Mouse (Mus musculus) embryonic facial prominence, embryonic 10.5 days (tissue): ENCODE data around the gene Fkbp9. TPM values are rescaled to one million over a fixed set of nuclear protein-coding genes. Genes with fewer than 3 reads are reported as not detected.

Source experiments
- DNase-seq: peaks from one replicate; pipeline ENCODE4 v3.0.0-alpha.2; 2017; ENCODE audit warnings: low spot score
- H3K27ac ChIP-seq: fragments of 300-500 bp; sonication (generic); replicated peaks from 2 replicates; pipeline ENCODE4 v1.5.1; 2016; ENCODE audit warnings: mild to moderate bottlenecking
- H3K27me3 ChIP-seq: fragments of 300-500 bp; sonication (generic); replicated peaks from 2 replicates; pipeline ENCODE4 v1.6.1; 2016; ENCODE audit warnings: low read depth, mild to moderate bottlenecking; ENCODE audit not compliant: poor library complexity, severe bottlenecking
- H3K36me3 ChIP-seq: fragments of 300-500 bp; sonication (generic); replicated peaks from 2 replicates; pipeline ENCODE4 v1.6.1; 2016; ENCODE audit warnings: mild to moderate bottlenecking, moderate library complexity
- H3K4me1 ChIP-seq: fragments of 300-500 bp; sonication (generic); 2 replicates; pipeline ENCODE4 v1.6.1; 2016
- H3K4me3 ChIP-seq: fragments of 300-500 bp; sonication (generic); 2 replicates; pipeline ENCODE4 v1.5.1; 2016; ENCODE audit warnings: mild to moderate bottlenecking, moderate library complexity
- H3K9me3 ChIP-seq: fragments of 300-500 bp; sonication (generic); 2 replicates; pipeline ENCODE4 v1.6.1; 2016; ENCODE audit warnings: mild to moderate bottlenecking
- WGBS: fragments of 180-500 bp; shearing (Covaris S2); methylation state at CpG from one replicate; pipeline ENCODE4 v1.1.7; 2016; 5-methylcytosine and 5-hydroxymethylcytosine counted together
- polyA plus RNA-seq: library from polyadenylated mRNA; unstranded; fragments of >200 nt; fragmentation: Nextera tagmentation; extraction: Ambion mirVana; gene quantifications from 2 replicates; pipeline ENCODE4 v1.2.1, GENCODE M21; 2016

The Fkbp9 gene
- polyA plus RNA-seq, 1 experiment from 2014 or later = 73.9 TPM

DNA sequence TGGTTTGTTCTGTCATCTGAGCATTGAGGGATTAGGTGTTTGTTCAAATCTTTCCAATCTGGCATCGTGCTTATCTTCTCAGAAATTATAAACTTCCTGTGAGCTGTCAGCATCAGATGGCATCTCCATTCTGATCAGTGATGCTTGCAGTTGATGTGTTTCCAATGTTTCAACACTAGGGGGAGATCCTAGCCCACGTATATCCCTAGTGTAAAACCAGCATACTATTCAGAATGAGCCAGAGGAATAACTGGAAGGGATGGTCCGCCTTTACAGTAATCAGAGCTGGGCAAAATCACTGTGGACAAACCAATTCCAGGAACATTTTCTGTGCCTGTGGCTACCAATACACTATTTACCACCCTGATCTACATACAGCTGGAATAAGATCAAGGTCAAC, 23.2 kb upstream of the Fkbp9 start:
- H3K4me1 ChIP-seq = 0 out of 2 replicates have a peak, but pooled peaks cover 3% of the 10 kb centered on the region
- H3K36me3 ChIP-seq = no peaks in the 10 kb centered on the region
- H3K9me3 ChIP-seq = no peaks in the 10 kb centered on the region
- H3K27me3 ChIP-seq = no peaks in the 10 kb centered on the region
- 19% methylated on average over 3 of the region's 3 CpGs for WGBS
- peak; percentile 14 for DNase-seq
- H3K27ac ChIP-seq = no peak overlapping the region
- no peak overlapping the region for H3K4me3 ChIP-seq

DNA sequence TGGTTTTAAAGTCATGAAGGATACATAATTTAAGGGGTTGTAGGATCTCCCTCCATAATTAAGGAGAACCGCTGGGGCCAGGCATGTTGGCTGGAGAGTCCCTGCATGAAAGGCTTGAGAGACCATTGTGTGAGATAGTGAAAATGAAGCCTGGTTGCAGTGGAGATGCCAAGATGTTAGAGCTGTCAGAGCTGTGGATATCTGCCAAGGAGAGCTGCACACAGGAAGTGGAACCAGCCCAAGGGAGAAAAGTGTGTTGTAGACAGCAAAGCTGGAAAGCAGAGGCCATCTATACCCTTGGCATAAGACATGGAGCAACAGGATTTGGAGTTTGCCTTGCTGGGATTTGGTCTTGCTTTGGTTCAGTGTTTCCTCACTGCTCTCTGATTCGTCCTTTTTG, 18.5 kb upstream of the Fkbp9 start:
- H3K36me3 ChIP-seq = no peaks in the 10 kb centered on the region
- DNase-seq = no peak
- H3K27me3 ChIP-seq = no peaks in the 10 kb centered on the region
- 69% methylated on average over 2 of the region's 2 CpGs for WGBS
- H3K4me1 ChIP-seq = 0 out of 2 replicates have a peak, but pooled peaks cover 3% of the 10 kb centered on the region
- no peak overlapping the region for H3K4me3 ChIP-seq
- no peaks in the 10 kb centered on the region for H3K9me3 ChIP-seq
- no peak overlapping the region for H3K27ac ChIP-seq

GRCm38 (mm10) chr6:56818436-56819123, 13.3 kb upstream of the Fkbp9 start:
- Histone ChIP-seq H3K9me3 (no peaks in the 10 kb centered on the region), H3K36me3 (no peaks in the 10 kb centered on the region), H3K27ac (no peak overlapping the region), H3K27me3 (no peaks in the 10 kb centered on the region), H3K4me1 (no peaks in the 10 kb centered on the region), H3K4me3 (no peak overlapping the region)
- DNase-seq = no peak
- 77% methylated on average over 5 of the region's 5 CpGs for WGBS

DNA sequence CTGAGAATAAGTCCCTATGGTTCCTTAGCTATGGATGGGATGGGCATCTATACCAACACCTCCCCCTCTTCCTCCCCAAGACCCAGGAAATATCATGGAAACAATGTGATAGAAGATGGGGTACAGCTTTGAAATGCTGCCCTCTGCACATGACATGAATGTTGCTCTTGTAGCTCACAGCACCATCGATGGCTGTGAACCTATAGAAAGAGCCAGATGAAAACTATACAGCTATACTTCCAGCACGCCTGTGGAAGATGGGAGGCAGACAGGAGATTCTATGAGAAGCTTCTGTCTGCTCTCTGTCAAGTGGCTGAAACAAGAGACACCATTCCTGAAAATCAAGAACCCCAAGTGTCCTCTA, 12.8 kb upstream of the Fkbp9 start:
- WGBS = 82% methylated on average over 2 of the region's 2 CpGs
- Histone ChIP-seq H3K9me3 (no peaks in the 10 kb centered on the region), H3K4me1 (no peaks in the 10 kb centered on the region), H3K27ac (no peak overlapping the region), H3K4me3 (no peak overlapping the region), H3K36me3 (no peaks in the 10 kb centered on the region), H3K27me3 (no peaks in the 10 kb centered on the region)
- no peak for DNase-seq

DNA sequence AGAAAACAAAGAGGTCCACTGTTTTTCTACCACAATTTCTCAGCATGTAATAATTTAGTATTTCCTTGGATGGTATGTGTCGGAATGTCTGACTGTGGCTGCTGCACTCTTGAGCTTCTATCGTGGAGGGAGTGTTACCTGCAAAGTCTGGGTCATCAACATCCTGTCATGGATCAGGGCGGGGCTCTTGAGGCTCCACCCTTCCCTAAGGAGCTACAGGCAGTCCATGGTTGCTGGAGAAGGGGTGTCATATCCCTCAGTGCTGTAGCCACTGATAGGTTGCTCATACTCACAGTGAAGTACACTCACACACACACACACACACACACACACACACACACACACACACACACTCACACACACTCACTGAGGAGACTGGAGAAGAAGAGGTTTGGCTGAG, 6.2 kb upstream of the Fkbp9 start:
- H3K27me3 ChIP-seq = no peaks in the 10 kb centered on the region
- no peak for DNase-seq
- H3K36me3 ChIP-seq = no peaks in the 10 kb centered on the region
- no peak overlapping the region for H3K27ac ChIP-seq
- WGBS = 61% methylated on average over 3 of the region's 3 CpGs
- H3K4me1 ChIP-seq = no peaks in the 10 kb centered on the region
- H3K9me3 ChIP-seq = no peaks in the 10 kb centered on the region
- H3K4me3 ChIP-seq = no peak overlapping the region

GRCm38 (mm10) chr6:56832407-56832796, 543 bp downstream of the Fkbp9 start:
- no peaks in the 10 kb centered on the region for H3K9me3 ChIP-seq
- WGBS = 3% methylated on average over 15 of the region's 15 CpGs
- H3K27me3 ChIP-seq = no peaks in the 10 kb centered on the region
- peaks cover 27% of the 10 kb centered on the region for H3K36me3 ChIP-seq
- DNase-seq = peak; percentile 61
- peak overlapping the region; percentile 75 for H3K4me3 ChIP-seq
- peaks cover 14% of the 10 kb centered on the region for H3K4me1 ChIP-seq
- H3K27ac ChIP-seq = peak overlapping the region; percentile 91

DNA sequence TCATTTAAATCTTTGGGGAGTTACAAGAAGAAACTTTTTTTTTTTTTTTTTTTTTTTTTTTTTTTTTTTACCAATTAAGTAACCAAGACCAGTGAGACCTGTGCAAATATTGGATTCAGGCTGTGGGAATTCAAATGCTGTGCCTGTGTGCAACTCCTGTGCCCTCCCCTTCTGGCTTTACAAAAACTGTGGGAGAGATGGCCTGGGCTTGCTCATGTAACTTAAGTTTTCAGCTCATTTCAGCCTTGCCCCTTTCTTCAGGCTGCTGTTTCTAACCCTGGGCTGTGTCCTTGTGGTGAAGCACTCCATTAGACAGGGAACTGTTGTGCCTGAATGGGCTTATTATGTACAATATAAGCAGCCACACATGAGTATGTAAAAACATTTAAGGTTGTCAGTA, 971 bp downstream of the Fkbp9 start:
- no peaks in the 10 kb centered on the region for H3K9me3 ChIP-seq
- H3K4me1 ChIP-seq = peaks cover 14% of the 10 kb centered on the region
- no peaks in the 10 kb centered on the region for H3K27me3 ChIP-seq
- H3K36me3 ChIP-seq = peaks cover 31% of the 10 kb centered on the region
- peak overlapping the region; percentile 75 for H3K4me3 ChIP-seq
- H3K27ac ChIP-seq = peak overlapping the region; percentile 91; the same call in 1 of the 2 replicates
- DNase-seq = peak; percentile 13

- peaks cover 14% of the 10 kb centered on the region for H3K4me1 ChIP-seq
- H3K9me3 ChIP-seq = no peaks in the 10 kb centered on the region
- no peak overlapping the region for H3K27ac ChIP-seq
- H3K36me3 ChIP-seq = peaks cover 42% of the 10 kb centered on the region
- no peaks in the 10 kb centered on the region for H3K27me3 ChIP-seq
- H3K4me3 ChIP-seq = no peak overlapping the region
- DNase-seq = peak; percentile 17
- 43% methylated on average over 5 of the region's 5 CpGs for WGBS
These were observed 2.9 kb downstream of the Fkbp9 start for GRCm38 (mm10) chr6:56834769-56835168.

- Histone ChIP-seq H3K9me3 (no peaks in the 10 kb centered on the region), H3K36me3 (peaks cover 46% of the 10 kb centered on the region), H3K27me3 (no peaks in the 10 kb centered on the region), H3K4me1 (peaks cover 14% of the 10 kb centered on the region), H3K27ac (no peak overlapping the region), H3K4me3 (no peak overlapping the region)
- WGBS = 88% methylated on average over 10 of the region's 10 CpGs
- DNase-seq = no peak
These were observed 3.7 kb downstream of the Fkbp9 start for GRCm38 (mm10) chr6:56835532-56835931.

DNA sequence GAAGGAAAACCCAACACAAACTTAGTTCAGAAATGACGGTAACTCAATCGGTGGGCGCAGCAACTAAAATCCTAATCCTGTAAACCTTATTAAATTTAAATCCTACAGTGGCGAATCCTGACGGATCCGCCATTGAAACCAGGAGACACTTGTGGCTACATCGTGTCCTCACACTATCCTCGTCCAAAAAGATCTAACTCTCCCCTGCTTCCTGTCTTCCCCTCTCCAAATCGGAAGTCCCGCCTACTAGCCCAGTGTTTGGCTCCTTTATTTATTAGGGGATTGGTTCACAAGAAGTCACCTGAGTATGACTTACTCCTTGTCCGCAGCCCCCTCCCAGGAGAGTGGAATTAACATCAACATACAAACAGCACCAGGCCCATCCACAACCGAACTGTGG, 5.3 kb downstream of the Fkbp9 start:
- no peak overlapping the region for H3K27ac ChIP-seq
- H3K4me1 ChIP-seq = peaks cover 10% of the 10 kb centered on the region
- H3K27me3 ChIP-seq = no peaks in the 10 kb centered on the region
- peaks cover 52% of the 10 kb centered on the region for H3K36me3 ChIP-seq
- 93% methylated on average over 12 of the region's 12 CpGs for WGBS
- no peak for DNase-seq
- H3K9me3 ChIP-seq = no peaks in the 10 kb centered on the region
- no peak overlapping the region for H3K4me3 ChIP-seq

- 92% methylated on average over 3 of the region's 3 CpGs for WGBS
- no peak for DNase-seq
- peaks cover 6% of the 10 kb centered on the region for H3K4me1 ChIP-seq
- peaks cover 52% of the 10 kb centered on the region for H3K36me3 ChIP-seq
- H3K27me3 ChIP-seq = no peaks in the 10 kb centered on the region
- H3K9me3 ChIP-seq = no peaks in the 10 kb centered on the region
- no peak overlapping the region for H3K27ac ChIP-seq
- no peak overlapping the region for H3K4me3 ChIP-seq
These were observed 5.8 kb downstream of the Fkbp9 start for GRCm38 (mm10) chr6:56837621-56838020.

- Histone ChIP-seq H3K4me3 (no peak overlapping the region), H3K27ac (no peak overlapping the region), H3K4me1 (no peaks in the 10 kb centered on the region), H3K36me3 (peaks cover 36% of the 10 kb centered on the region), H3K9me3 (no peaks in the 10 kb centered on the region), H3K27me3 (no peaks in the 10 kb centered on the region)
- no peak for DNase-seq
- WGBS = 88% methylated on average over 3 of the region's 3 CpGs
These were observed 11.4 kb downstream of the Fkbp9 start for GRCm38 (mm10) chr6:56843229-56843628.

GRCm38 (mm10) chr6:56844365-56844764, 12.5 kb downstream of the Fkbp9 start:
- H3K9me3 ChIP-seq = no peaks in the 10 kb centered on the region
- 91% methylated on average over 2 of the region's 2 CpGs for WGBS
- H3K27me3 ChIP-seq = no peaks in the 10 kb centered on the region
- no peaks in the 10 kb centered on the region for H3K4me1 ChIP-seq
- no peak for DNase-seq
- H3K27ac ChIP-seq = no peak overlapping the region
- peaks cover 28% of the 10 kb centered on the region for H3K36me3 ChIP-seq
- H3K4me3 ChIP-seq = no peak overlapping the region
